Mouse (Mus musculus): Measurements from ENCODE around the gene Pfkfb1. TPM values are rescaled to one million over a fixed set of nuclear protein-coding genes. Genes with fewer than 3 reads are reported as not detected.

Pfkfb1 gene
- polyA plus RNA-seq, 1 experiment from 2014 or later = 11.3 TPM

- no peaks in the 10 kb centered on the region for H3K9me3 ChIP-seq (replicated peaks; ENCODE audit: control insufficient read depth, low read length)
- H3K4me3 ChIP-seq (ENCODE audit: low read depth, low read length) = peak overlapping the region; percentile 54
- peak; percentile 69; the same call in 1 of the 2 replicates for ATAC-seq (replicated peaks; ENCODE audit: insufficient number of reproducible peaks, low FRiP score, low TSS enrichment)
- H3K27ac ChIP-seq (ENCODE audit: low read depth, low read length) = no peak overlapping the region
- H3K36me3 ChIP-seq (ENCODE audit: control insufficient read depth, insufficient read depth, low read length) = no peaks in the 10 kb centered on the region
- peak overlapping the region; percentile 63 for H3K4me2 ChIP-seq
- 35% methylated on average over 32 of the region's 44 CpGs for WGBS (ENCODE audit: insufficient replicate concordance)
- H3K9ac ChIP-seq (ENCODE audit: low read depth, low read length) = peak overlapping the region; percentile 70
- H3K27me3 ChIP-seq (ENCODE audit: control insufficient read depth, insufficient read depth, low read length) = no peaks in the 10 kb centered on the region
- no peaks in the 10 kb centered on the region for H3K4me1 ChIP-seq (ENCODE audit: control insufficient read depth, insufficient read depth, low read length)
Measured at GRCm38 (mm10) chrX:150656122-150656907, 68.3 kb downstream of the Pfkfb1 start.

GRCm38 (mm10) chrX:150656908-150657796 is 69.1 kb downstream of the Pfkfb1 start, which contains the start of gene Tro:
Gene Tro (minus strand): TSS chrX:150657583.
- Histone ChIP-seq H3K27me3 (ENCODE audit: control insufficient read depth, insufficient read depth, low read length) (no peaks in the 10 kb centered on the region), H3K4me1 (ENCODE audit: control insufficient read depth, insufficient read depth, low read length) (no peaks in the 10 kb centered on the region), H3K27ac (ENCODE audit: low read depth, low read length) (peak within 1 kb of the TSS; percentile 54; the same call in 1 of the 2 replicates), H3K9me3 (replicated peaks; ENCODE audit: control insufficient read depth, low read length) (no peaks in the 10 kb centered on the region), H3K4me2 (peak within 1 kb of the TSS; percentile 63), H3K9ac (ENCODE audit: low read depth, low read length) (peak within 1 kb of the TSS; percentile 70), H3K36me3 (ENCODE audit: control insufficient read depth, insufficient read depth, low read length) (no peaks in the 10 kb centered on the region), H3K4me3 (ENCODE audit: low read depth, low read length) (peak within 1 kb of the TSS; percentile 54)
- WGBS (ENCODE audit: insufficient replicate concordance) = 23% methylated on average over 37 of the region's 37 CpGs
- peak; percentile 77 for ATAC-seq (replicated peaks; ENCODE audit: insufficient number of reproducible peaks, low FRiP score, low TSS enrichment)

DNA sequence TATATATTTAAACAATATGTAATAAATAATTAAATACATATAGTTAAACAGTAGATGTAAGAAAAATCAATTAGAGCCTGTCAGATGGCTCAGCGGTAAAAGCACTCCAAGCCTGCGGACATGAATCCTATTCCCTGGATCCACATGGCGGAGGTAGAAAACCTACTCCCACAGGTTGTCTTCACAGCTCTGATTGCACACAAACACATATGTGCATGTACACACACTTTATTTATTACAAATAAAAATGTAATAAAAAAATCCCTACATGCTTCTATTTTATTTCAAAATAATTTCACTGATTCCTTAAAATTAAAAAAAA is 69.7 kb downstream of the Pfkfb1 start:
- Histone ChIP-seq H3K27ac (ENCODE audit: low read depth, low read length) (no peak overlapping the region), H3K9me3 (replicated peaks; ENCODE audit: control insufficient read depth, low read length) (no peaks in the 10 kb centered on the region), H3K27me3 (ENCODE audit: control insufficient read depth, insufficient read depth, low read length) (no peaks in the 10 kb centered on the region), H3K4me1 (ENCODE audit: control insufficient read depth, insufficient read depth, low read length) (no peaks in the 10 kb centered on the region), H3K9ac (ENCODE audit: low read depth, low read length) (no peak overlapping the region), H3K4me3 (ENCODE audit: low read depth, low read length) (no peak overlapping the region; the same call in 1 of the 2 replicates), H3K36me3 (ENCODE audit: control insufficient read depth, insufficient read depth, low read length) (no peaks in the 10 kb centered on the region), H3K4me2 (peak overlapping the region; percentile 63; the same call in 1 of the 2 replicates)
- 34% methylated on average over 3 of the region's 3 CpGs for WGBS (ENCODE audit: insufficient replicate concordance)
- ATAC-seq (replicated peaks; ENCODE audit: insufficient number of reproducible peaks, low FRiP score, low TSS enrichment) = no peak

DNA sequence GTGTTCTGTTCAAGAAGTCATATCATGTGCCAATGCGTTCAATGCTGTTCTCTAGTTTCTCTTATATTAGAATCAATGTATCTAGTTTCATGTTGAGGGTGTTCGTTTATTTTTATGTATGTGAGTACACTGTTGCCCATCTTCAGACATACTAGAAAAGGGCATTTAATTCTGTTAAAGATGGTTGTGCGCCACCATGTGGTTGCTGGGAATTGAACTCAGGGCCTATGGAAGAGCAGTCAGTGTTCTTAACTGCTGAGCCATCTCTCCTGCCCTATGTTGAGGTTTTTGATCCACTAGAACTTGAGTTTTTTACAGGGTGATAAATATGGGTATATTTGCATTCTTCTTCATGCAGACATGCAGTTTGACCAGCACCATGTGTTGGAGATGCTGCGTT is 74.8 kb downstream of the Pfkfb1 start:
- Histone ChIP-seq H3K27me3 (ENCODE audit: control insufficient read depth, insufficient read depth, low read length) (no peaks in the 10 kb centered on the region), H3K4me1 (ENCODE audit: control insufficient read depth, insufficient read depth, low read length) (no peaks in the 10 kb centered on the region), H3K36me3 (ENCODE audit: control insufficient read depth, insufficient read depth, low read length) (no peaks in the 10 kb centered on the region), H3K4me2 (no peak overlapping the region), H3K27ac (ENCODE audit: low read depth, low read length) (no peak overlapping the region), H3K9ac (ENCODE audit: low read depth, low read length) (no peak overlapping the region), H3K9me3 (replicated peaks; ENCODE audit: control insufficient read depth, low read length) (no peaks in the 10 kb centered on the region), H3K4me3 (ENCODE audit: low read depth, low read length) (no peak overlapping the region)
- WGBS (ENCODE audit: insufficient replicate concordance) = 27% methylated on average over 4 of the region's 4 CpGs
- no peak for ATAC-seq (replicated peaks; ENCODE audit: insufficient number of reproducible peaks, low FRiP score, low TSS enrichment)

GRCm38 (mm10) chrX:150677505-150677904 is 89.5 kb downstream of the Pfkfb1 start:
- Histone ChIP-seq H3K9me3 (replicated peaks; ENCODE audit: control insufficient read depth, low read length) (no peaks in the 10 kb centered on the region), H3K4me3 (ENCODE audit: low read depth, low read length) (no peak overlapping the region), H3K9ac (ENCODE audit: low read depth, low read length) (no peak overlapping the region), H3K27me3 (ENCODE audit: control insufficient read depth, insufficient read depth, low read length) (no peaks in the 10 kb centered on the region), H3K27ac (ENCODE audit: low read depth, low read length) (no peak overlapping the region), H3K36me3 (ENCODE audit: control insufficient read depth, insufficient read depth, low read length) (no peaks in the 10 kb centered on the region), H3K4me1 (ENCODE audit: control insufficient read depth, insufficient read depth, low read length) (no peaks in the 10 kb centered on the region), H3K4me2 (no peak overlapping the region)
- 52% methylated on average over 1 of the region's 1 CpGs for WGBS (ENCODE audit: insufficient replicate concordance)
- ATAC-seq (replicated peaks; ENCODE audit: insufficient number of reproducible peaks, low FRiP score, low TSS enrichment) = no peak

Small RNA genes within 50 kb of the gene (microRNA-seq; reads per million reads assigned to microRNA genes)
- gene Mir3620 (ENCODE audit: borderline number of aligned reads) = not detected

Other genes starting within 250 kb of the Pfkfb1 start
- gene Tmem29, start 129.1 kb upstream of the Pfkfb1 start, polyA plus RNA-seq (2014; fragmentation: Nextera tagmentation; extraction: Ambion mirVana) = 22.9 and 23.5 TPM in 2 replicates
- 176 and 196 TPM in 2 replicates for gene Alas2, start 40.9 kb upstream of the Pfkfb1 start, polyA plus RNA-seq (2014; fragmentation: Nextera tagmentation; extraction: Ambion mirVana)
- 18.2 and 18.4 TPM in 2 replicates for gene Apex2, start 1.6 kb downstream of the Pfkfb1 start, polyA plus RNA-seq (2014; fragmentation: Nextera tagmentation; extraction: Ambion mirVana)
- 28.1 and 29.2 TPM in 2 replicates for gene Tro, start 69.4 kb downstream of the Pfkfb1 start, polyA plus RNA-seq (2014; fragmentation: Nextera tagmentation; extraction: Ambion mirVana)
- 718 and 779 TPM in 2 replicates for gene Maged2, start 226.1 kb downstream of the Pfkfb1 start, polyA plus RNA-seq (2014; fragmentation: Nextera tagmentation; extraction: Ambion mirVana)